Mouse (Mus musculus): ENCODE results near the gene Dusp14.

DNA sequence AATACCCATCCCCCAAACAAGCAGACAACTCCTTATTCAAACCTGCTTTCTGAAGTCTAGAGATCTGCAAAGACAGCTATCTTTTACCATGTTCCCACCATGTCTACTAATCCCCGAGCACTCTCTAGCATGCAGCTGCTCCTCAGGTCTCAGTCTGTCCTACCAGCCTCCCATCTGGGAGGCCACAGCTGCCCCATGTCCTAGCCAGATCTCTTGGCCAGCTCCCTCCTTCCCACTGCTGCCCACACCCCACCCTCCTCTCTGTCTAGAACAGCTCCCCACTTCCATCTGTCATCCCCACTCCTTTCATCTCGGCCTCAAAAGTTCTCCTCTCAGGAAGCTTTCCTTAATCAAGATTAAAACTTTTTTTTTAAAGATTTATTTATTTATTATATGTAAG lies 7.9 kb upstream of the Dusp14 start:
- TF ChIP-seq GATA1 (IDR thresholded peaks at IDR 0.05; ENCODE audit: borderline replicate concordance, low read length): no peak
- no peak for TF ChIP-seq FLI1 (IDR thresholded peaks at IDR 0.05; ENCODE audit: low read length)

Data from megakaryocyte, embryonic 14.5 days (primary cell).